Mouse (Mus musculus) erythroid progenitor cell, adult 5-6 weeks (primary cell): ENCODE results near the gene Chchd6. TPM values are rescaled to one million over a fixed set of nuclear protein-coding genes. Genes with fewer than 3 reads are reported as not detected.

Source experiments
- ATAC-seq: replicated peaks from 2 replicates; pipeline ENCODE4 v1.8.0; 2016; ENCODE audit warnings: moderate number of reproducible peaks, mild to moderate bottlenecking, moderate TSS enrichment, inconsistent platforms; ENCODE audit not compliant: poor library complexity, low FRiP score, severe bottlenecking
- total RNA-seq, 2 experiments: library from RNA; stranded (forward) in 1 of 2; stranded (reverse) in 1 of 2; fragments of 150-400 nt in 1 of 2; fragments of 186-747, 209-891 nt in 1 of 2; gene quantifications; 2 replicates each; pipeline versions ENCODE4 v1.2.3 to v1.2.4; 2015 to 2017; ENCODE audit warnings: low replicate concordance in 2 of 2

Chchd6 gene
- total RNA-seq, 2 experiments from 2014 or later, result not detected

DNA sequence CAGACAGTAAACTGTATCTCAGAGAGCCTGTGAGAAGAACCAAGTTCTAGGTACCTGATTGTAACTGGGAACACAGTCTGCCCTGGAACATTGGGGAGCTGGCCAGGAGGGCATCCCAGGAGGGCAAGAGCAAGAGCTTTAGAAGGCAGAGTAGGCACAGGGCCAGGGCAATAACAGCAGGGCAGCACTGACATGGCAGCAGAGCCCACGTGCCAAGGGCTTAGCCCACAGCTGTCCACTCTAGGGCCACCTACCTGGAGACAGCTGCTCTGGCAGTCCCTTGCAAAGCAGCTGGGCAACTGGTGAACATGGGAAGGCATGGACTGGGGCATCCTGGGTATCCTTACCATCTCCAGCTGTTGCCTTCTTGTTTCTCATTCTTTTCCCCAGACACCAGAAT is 247.7 kb downstream of the Chchd6 start:
- ATAC-seq, result no peak

DNA sequence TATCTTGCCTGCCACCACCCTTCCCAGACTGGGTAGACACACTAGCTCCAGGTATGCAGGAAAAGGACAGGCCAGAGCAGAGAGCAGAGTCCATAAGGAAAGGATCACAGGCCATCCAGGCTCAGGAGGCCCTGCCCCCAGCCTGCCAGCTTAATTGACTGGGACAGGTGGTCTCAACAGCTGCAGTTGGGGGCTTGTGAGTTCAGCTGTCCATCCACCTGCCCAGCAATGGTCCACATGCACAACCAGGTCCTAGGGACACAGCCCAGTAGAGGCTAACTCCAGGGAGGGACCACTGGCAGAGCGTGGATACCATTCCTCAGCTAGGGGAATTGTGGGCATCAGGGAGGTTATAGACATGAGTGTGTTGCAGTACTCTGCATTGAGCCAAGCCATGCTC is 249.6 kb downstream of the Chchd6 start:
- ATAC-seq, result no peak

DNA sequence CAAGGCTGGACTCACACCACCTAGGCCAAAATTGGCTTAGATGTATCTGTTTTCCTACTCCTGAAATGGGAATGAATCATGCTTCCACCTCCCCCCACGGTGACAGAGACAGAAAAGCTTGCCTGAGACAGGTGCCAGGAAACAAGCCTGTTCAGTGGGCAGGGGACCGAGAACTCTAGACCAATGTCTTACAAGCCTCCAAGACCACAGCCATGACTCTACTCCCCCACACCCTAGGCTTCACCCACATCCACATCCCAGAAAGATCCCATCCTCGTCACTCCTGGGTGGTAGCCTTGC is 250.0 kb downstream of the Chchd6 start:
- no peak for ATAC-seq

DNA sequence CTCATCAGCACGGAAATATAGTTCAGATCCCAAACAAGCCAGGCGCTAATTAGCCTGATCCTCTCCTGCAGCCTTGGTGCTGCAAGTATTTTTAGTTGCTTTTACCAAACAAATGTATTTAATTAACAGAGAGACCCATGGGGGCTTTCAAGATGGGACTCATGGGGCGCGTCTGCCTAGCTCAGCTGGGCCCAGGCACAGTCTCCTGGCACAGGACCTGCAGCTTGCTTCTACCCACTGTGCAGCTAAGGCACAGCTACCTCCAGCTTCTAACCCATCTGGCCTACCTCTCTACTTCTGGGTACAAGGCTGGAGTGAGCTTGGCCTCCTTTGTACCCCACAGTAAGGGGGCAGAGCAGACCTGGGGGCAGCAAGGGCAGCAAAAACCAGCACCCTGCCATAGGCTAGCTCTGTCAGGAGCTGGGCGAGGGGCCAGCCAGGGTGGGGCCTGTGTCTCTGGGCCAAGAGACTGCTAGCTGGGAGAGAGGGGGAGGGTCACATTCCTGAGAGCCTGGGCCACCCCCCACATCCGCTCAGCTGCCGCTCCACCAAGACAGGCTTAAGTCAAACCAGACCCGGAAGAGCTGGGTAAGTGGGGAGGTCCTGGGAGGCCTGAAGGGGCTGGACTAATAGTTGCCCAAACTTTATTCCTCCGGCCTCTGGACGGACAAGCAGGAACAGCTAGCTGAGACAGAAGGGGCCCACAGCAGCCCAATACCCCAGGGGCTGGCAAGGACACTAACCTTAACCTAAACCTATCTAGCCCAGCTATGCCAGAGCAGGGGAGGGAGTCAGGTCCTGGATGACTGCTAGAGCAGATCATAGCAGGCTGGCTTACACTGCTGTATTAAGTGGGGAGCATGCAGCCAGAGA is 250.6 kb downstream of the Chchd6 start:
- ATAC-seq, result no peak

DNA sequence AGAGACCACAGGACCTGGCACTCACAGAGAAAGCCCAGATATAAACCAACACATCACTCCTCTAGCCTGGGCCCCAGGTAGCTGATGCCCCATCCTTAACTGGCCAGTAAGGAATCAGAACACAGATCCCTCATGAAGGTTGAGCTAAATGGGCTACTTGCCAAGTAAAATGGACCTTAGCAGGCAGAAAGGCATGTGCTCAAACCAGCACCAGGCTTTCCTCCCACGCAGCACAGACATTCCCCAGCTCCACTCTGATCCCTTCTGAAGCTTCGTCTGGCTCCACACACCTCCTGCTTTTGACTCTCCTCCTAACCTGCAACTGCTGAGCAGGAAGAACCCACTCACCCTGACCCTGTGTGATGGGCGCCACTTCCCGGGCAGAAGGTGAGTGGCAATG is 253.5 kb downstream of the Chchd6 start:
- no peak for ATAC-seq

DNA sequence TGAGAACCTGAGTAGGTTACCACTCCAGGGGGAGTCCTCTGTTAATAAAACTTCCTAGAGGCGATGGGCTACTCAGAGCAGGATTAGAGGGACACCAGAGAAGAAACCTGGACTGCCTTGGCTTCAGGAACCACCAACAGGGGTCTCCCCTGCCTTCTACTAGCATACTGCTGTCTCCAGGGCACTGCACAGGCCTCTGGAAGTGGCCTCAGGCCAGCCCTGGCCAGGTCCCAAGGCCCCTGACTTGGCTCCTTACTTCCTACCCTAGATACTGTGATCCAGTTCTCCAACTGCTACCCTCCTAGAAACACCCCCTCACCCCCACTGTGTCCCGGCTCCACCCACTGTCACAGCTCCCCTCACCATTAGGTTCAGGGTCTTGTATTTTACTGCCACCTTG is 256.0 kb downstream of the Chchd6 start:
- no peak for ATAC-seq

DNA sequence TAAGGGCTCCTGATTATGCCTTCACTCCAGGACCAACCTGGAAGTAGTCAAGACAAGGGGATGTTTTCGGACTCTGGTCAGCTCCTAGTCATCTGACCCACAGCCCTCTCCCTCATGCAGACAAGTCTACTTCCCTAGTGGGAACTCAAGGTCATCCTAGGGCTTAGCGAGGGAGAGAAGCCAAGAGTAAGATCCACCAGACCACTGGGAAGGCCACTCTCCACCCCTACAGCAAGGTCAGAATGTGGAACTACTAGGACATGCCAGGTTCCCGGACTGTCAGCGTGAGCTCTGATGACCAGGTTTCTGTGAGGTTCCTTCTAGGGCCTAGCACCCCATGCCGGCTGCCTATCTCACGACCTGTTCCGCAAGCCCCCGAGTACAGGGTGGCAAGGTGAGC is 256.7 kb downstream of the Chchd6 start:
- ATAC-seq, result no peak

DNA sequence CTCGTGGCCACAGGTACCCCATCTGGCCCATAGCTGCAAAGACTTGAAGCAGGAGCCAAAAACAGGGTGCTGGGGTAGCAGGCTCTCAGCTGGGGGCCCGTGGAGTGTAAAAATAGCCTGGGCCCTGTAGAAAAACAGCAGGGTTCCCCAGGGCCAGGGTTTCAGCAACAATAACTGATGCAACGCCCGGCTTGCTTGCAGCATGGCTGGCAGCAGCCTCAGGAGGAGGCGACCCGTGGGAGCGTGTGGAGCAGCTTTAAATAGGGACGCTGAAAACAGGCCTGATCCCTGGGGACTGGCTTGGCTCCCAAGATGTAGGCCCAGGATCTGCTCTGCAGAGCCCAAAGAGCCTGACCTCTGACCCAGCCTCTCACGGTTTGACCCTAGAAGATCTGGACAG is 257.9 kb downstream of the Chchd6 start:
- no peak for ATAC-seq

DNA sequence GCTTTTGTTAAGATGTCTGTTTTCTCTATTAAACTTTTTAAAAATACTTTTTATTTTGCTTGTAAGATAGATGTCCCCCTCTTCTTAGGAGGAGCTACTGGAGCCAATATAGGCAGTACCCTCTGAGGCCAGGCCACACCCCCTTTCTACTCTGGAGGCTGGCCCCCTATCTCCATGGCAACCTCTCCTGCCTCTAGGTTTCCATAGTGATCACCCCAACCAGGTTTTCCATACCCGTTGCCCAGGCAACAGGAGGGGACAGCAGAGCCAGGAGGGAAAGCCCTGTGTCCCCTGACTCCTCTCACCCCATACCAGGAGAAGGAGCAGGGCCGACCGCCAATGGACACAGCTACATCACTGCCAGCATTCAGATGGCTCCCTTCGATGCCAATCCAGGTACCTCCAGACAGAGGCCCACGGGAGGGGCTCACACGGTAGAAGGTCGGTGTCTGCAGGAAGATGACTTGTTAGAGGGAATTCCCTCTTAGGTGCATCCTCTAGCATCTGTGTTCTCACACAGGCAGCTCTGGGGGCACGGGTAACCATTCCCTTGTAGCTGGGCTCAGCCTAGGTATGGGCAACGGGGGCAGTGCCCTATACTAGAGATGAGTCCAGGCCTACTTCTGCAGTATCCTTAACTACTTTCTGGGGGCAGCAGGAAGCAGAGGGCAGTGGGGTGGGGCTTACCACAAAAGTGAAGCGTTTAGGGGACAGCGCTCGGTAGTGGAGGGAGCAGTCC is 261.3 kb downstream of the Chchd6 start:
- ATAC-seq, result no peak; the same call in 1 of the 2 replicates

Other genes with a start within 250 kb of the Chchd6 start
- 2.9 and 4.6 TPM in 2 replicates for gene Plxna1, start 233.0 kb downstream of the Chchd6 start, total RNA-seq (2015; ENCODE audit: low replicate concordance)
- 0.30 and 5.3 TPM in 2 replicates for gene Plxna1, start 233.0 kb downstream of the Chchd6 start, total RNA-seq (2017; ENCODE audit: low replicate concordance)
- gene Txnrd3, start 48.3 kb upstream of the Chchd6 start, total RNA-seq (2015; ENCODE audit: low replicate concordance), result 1.3 TPM in 1 of 2 replicates, not detected in the other
- gene Txnrd3, start 48.3 kb upstream of the Chchd6 start, total RNA-seq (2017; ENCODE audit: low replicate concordance), result 1.5 TPM in 1 of 2 replicates, not detected in the other
- gene Vmn1r40, start 111.9 kb upstream of the Chchd6 start, total RNA-seq (2015; ENCODE audit: low replicate concordance), result not detected in 2 replicates
- gene Vmn1r40, start 111.9 kb upstream of the Chchd6 start, total RNA-seq (2017; ENCODE audit: low replicate concordance), result not detected in 2 replicates
- gene Vmn1r41, start 145.1 kb upstream of the Chchd6 start, total RNA-seq (2015; ENCODE audit: low replicate concordance), result not detected in 2 replicates
- not detected in 2 replicates for gene Vmn1r41, start 145.1 kb upstream of the Chchd6 start, total RNA-seq (2017; ENCODE audit: low replicate concordance)